Comparison of ENCODE assay signal across 20 mouse cellular contexts in genomic region chr7:138469211-138469610, GRCm38 (mm10).
DNase-seq lines count a peak whose midpoint lies in the region; ATAC-seq lines count a peak whose summit lies in the region.
"Had no signal": no experiment of that assay in that cellular context is flagged by ENCODE, and none has a peak within 500 bp of the region (broad histone marks: within the 10 kb centered on the region; RNA-seq: fewer than 3 reads in every experiment).

No protein-coding gene starts in this region.

- no peak overlapping the region for H3K4me2 ChIP-seq in midbrain, embryonic 11.5 days

- WGBS in heart, embryonic 10.5 days, result 47% methylated on average over 4 of the region's 4 CpGs
- WGBS in midbrain, embryonic 11.5 days, result 81% methylated on average over 4 of the region's 4 CpGs
- WGBS in midbrain, embryonic 10.5 days, result 88% methylated on average over 4 of the region's 4 CpGs

- no peaks in the 10 kb centered on the region for H3K9me3 ChIP-seq in heart, embryonic 10.5 days
- H3K9me3 ChIP-seq in midbrain, embryonic 11.5 days (ENCODE audit: control insufficient read depth, low read length), result no peaks in the 10 kb centered on the region
- H3K9me3 ChIP-seq in midbrain, embryonic 10.5 days (replicated peaks), result no peaks in the 10 kb centered on the region

- H3K27ac ChIP-seq in heart, embryonic 10.5 days, result no peak overlapping the region
- H3K27ac ChIP-seq in midbrain, embryonic 11.5 days (ENCODE audit: low read depth, low read length), result no peak overlapping the region
- no peak overlapping the region for H3K27ac ChIP-seq in midbrain, embryonic 10.5 days (replicated peaks)

- no peaks in the 10 kb centered on the region for H3K36me3 ChIP-seq in heart, embryonic 10.5 days
- H3K36me3 ChIP-seq in midbrain, embryonic 11.5 days (ENCODE audit: control insufficient read depth, insufficient read depth, low read length), result no peaks in the 10 kb centered on the region
- no peaks in the 10 kb centered on the region for H3K36me3 ChIP-seq in midbrain, embryonic 10.5 days
- H3K36me3 ChIP-seq: G1E had no signal

- intact Hi-C loops in heart, postnatal 10 days (cut with DNase I), result no loop called here

- peak; percentile 77 for DNase-seq in heart, adult 11 months
- DNase-seq in heart, postnatal 10 days, result no peak
- peak; percentile 71 for DNase-seq in heart, embryonic 10.5 days (ENCODE audit: low spot score)
- no peak for DNase-seq in heart, postnatal 4 days
- DNase-seq in midbrain, embryonic 11.5 days (ENCODE audit: low spot score, missing footprints), result peak; percentile 64
- no peak for DNase-seq in midbrain, embryonic 10.5 days (ENCODE audit: low spot score)
- DNase-seq: adrenal gland, adult 2 months; adrenal gland, adult 8-10 months; adrenal gland, postnatal 10 days; adrenal gland, postnatal 14 days; adrenal gland, postnatal 25 days; adrenal gland, postnatal 36 days; B cell, adult 2 months; cerebellum, adult 11 months; cerebellum, adult 11-12 months; cerebellum, adult 18-20 months had no signal

- ATAC-seq in midbrain, embryonic 11.5 days (ENCODE audit: low FRiP score), result no peak
- ATAC-seq: activated CD4-positive, CD25-positive, alpha-beta regulatory T cell, adult 4 months; CD4-positive, CD25-positive, alpha-beta regulatory T cell, adult 4 months; Patski had no signal

- H3K4me1 ChIP-seq in heart, embryonic 10.5 days, result peaks cover 7% of the 10 kb centered on the region; the same call in 1 of the 2 replicates
- no peaks in the 10 kb centered on the region for H3K4me1 ChIP-seq in midbrain, embryonic 11.5 days (ENCODE audit: control insufficient read depth, insufficient read depth, low read length)
- H3K4me1 ChIP-seq in midbrain, embryonic 10.5 days, result no peaks in the 10 kb centered on the region

- H3K4me3 ChIP-seq in heart, embryonic 10.5 days, result no peak overlapping the region
- H3K4me3 ChIP-seq in midbrain, embryonic 11.5 days (ENCODE audit: low read depth, low read length), result no peak overlapping the region
- no peak overlapping the region for H3K4me3 ChIP-seq in midbrain, embryonic 10.5 days

- no peaks in the 10 kb centered on the region for H3K27me3 ChIP-seq in heart, embryonic 10.5 days (ENCODE audit: insufficient read depth, poor library complexity, severe bottlenecking)
- no peaks in the 10 kb centered on the region for H3K27me3 ChIP-seq in midbrain, embryonic 11.5 days (ENCODE audit: control insufficient read depth, insufficient read depth, low read length)
- no peaks in the 10 kb centered on the region for H3K27me3 ChIP-seq in midbrain, embryonic 10.5 days (ENCODE audit: low read depth, poor library complexity, severe bottlenecking)
- H3K27me3 ChIP-seq: Patski had no signal

- no peak overlapping the region for H3K9ac ChIP-seq in midbrain, embryonic 11.5 days (ENCODE audit: low read length)

Comparison
In these comparisons a context has a peak if more than half of its experiments do, and no peak if none do; other contexts are left out.
1. DNase-seq: peak in heart, adult 11 months (single experiment), heart, embryonic 10.5 days (single experiment) and midbrain, embryonic 11.5 days (single experiment); none in heart, postnatal 10 days (0 of 2), heart, postnatal 4 days (single experiment) and midbrain, embryonic 10.5 days (single experiment).